Mouse (Mus musculus) megakaryocyte, embryonic 14.5 days (primary cell): ENCODE results near the gene Kctd8. TPM values are rescaled to one million over a fixed set of nuclear protein-coding genes. Genes with fewer than 3 reads are reported as not detected.

Experiments
- H3K27me3 ChIP-seq: replicated peaks from 2 replicates; pipeline ENCODE3; 2012; ENCODE audit warnings: inconsistent platforms
- H3K36me3 ChIP-seq: replicated peaks from 2 replicates; pipeline ENCODE3; 2012; ENCODE audit warnings: low read length, inconsistent platforms, mixed read lengths
- H3K4me1 ChIP-seq: 2 replicates; pipeline ENCODE4 v1.6.1; 2012; ENCODE audit warnings: inconsistent platforms
- H3K4me3 ChIP-seq: replicated peaks from 2 replicates; pipeline ENCODE3; 2012; ENCODE audit warnings: moderate library complexity, mild to moderate bottlenecking, inconsistent platforms
- H3K9me3 ChIP-seq: 2 replicates; pipeline ENCODE4 v1.6.1; 2012; ENCODE audit warnings: inconsistent platforms
- FLI1 ChIP-seq: IDR thresholded peaks from 2 replicates; pipeline ENCODE4 v1.6.1; 2012; ENCODE audit warnings: low read length, inconsistent platforms, mixed read lengths
- GATA1 ChIP-seq: IDR thresholded peaks from 3 replicates; pipeline ENCODE4 v1.6.1; 2012; ENCODE audit warnings: mixed read lengths, low read length, inconsistent platforms, borderline replicate concordance
- polyA plus RNA-seq: library from polyadenylated mRNA; stranded (reverse); fragments of >175 nt; gene quantifications from 2 replicates; pipeline ENCODE4 v1.2.3, GENCODE M21; 2012; ENCODE audit warnings: low replicate concordance; ENCODE audit not compliant: insufficient read depth

Gene Kctd8
- polyA plus RNA-seq, result not detected in 2 replicates

- H3K27me3 ChIP-seq, result peaks cover 28% of the 10 kb centered on the region
- no peak for TF ChIP-seq GATA1
- H3K9me3 ChIP-seq, result peaks cover 9% of the 10 kb centered on the region; the same call in 1 of the 2 replicates
- H3K36me3 ChIP-seq, result no peaks in the 10 kb centered on the region
- peaks cover 16% of the 10 kb centered on the region for H3K4me1 ChIP-seq
- peak within 1 kb of the TSS; percentile 38 for H3K4me3 ChIP-seq
These were observed at the start of gene Kctd8 for GRCm38 (mm10) chr5:69340919-69341801. TSS of gene Kctd8 (minus strand) at chr5:69341679.

DNA sequence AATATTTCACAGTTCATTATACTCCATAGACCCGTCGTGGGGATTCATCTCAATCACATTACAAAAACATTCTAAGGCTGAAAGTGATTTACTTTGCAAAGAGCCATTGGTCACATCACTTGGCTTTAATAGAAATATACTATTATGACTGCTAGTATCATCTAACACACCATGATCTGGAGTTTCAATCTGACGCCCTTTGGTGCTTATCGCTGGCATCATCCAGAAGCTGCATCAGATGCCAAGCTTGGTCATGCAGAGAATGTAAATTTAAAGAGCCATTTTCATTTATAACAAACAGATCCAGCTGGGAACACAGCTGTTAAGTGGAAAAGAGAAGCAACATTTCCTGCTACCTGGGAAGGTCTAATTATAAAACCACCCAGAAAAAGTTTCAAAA, 37.6 kb upstream of the Kctd8 start:
- H3K27me3 ChIP-seq, result no peaks in the 10 kb centered on the region
- no peaks in the 10 kb centered on the region for H3K36me3 ChIP-seq
- no peak overlapping the region for H3K4me3 ChIP-seq
- TF ChIP-seq GATA1 (no peak), FLI1 (no peak)
- no peaks in the 10 kb centered on the region for H3K4me1 ChIP-seq
- peaks cover 5% of the 10 kb centered on the region; the same call in 1 of the 2 replicates for H3K9me3 ChIP-seq

- Histone ChIP-seq H3K4me3 (no peak overlapping the region), H3K36me3 (no peaks in the 10 kb centered on the region), H3K27me3 (no peaks in the 10 kb centered on the region), H3K9me3 (no peaks in the 10 kb centered on the region), H3K4me1 (no peaks in the 10 kb centered on the region)
- no peak for TF ChIP-seq FLI1
- TF ChIP-seq GATA1, result no peak
These were observed 9.1 kb upstream of the Kctd8 start for GRCm38 (mm10) chr5:69350596-69350995.

GRCm38 (mm10) chr5:69340102-69340918, 1.2 kb downstream of the Kctd8 start:
- H3K4me1 ChIP-seq, result peaks cover 16% of the 10 kb centered on the region
- H3K9me3 ChIP-seq, result peaks cover 9% of the 10 kb centered on the region; the same call in 1 of the 2 replicates
- H3K27me3 ChIP-seq, result peaks cover 28% of the 10 kb centered on the region
- H3K4me3 ChIP-seq, result peak overlapping the region; percentile 26
- no peaks in the 10 kb centered on the region for H3K36me3 ChIP-seq
- TF ChIP-seq FLI1 (no peak), GATA1 (no peak)

DNA sequence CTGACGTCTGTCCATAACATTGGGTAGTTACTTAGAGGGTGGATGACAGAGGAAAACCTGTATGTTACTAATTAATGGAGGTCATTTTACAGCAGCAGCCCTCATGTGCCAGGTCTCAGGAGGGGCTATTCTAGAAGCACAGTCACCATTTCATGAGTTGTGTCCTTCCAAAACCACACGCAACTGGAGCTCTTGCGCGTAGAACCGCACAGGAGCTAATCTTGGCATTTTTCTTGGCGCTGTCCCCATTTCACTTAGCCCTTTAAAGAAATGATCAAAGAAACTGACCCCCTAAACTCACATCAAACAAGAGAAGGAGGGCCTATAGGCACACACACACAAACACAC, 1.9 kb downstream of the Kctd8 start:
- Histone ChIP-seq H3K27me3 (peaks cover 28% of the 10 kb centered on the region), H3K9me3 (peaks cover 9% of the 10 kb centered on the region; the same call in 1 of the 2 replicates), H3K36me3 (no peaks in the 10 kb centered on the region), H3K4me1 (peaks cover 16% of the 10 kb centered on the region), H3K4me3 (no peak overlapping the region)
- TF ChIP-seq GATA1 (no peak), FLI1 (no peak)

- Histone ChIP-seq H3K36me3 (no peaks in the 10 kb centered on the region), H3K9me3 (peaks cover 9% of the 10 kb centered on the region; the same call in 1 of the 2 replicates), H3K27me3 (peaks cover 28% of the 10 kb centered on the region), H3K4me1 (peaks cover 16% of the 10 kb centered on the region), H3K4me3 (no peak overlapping the region)
- TF ChIP-seq GATA1 (no peak), FLI1 (no peak)
These were observed 2.4 kb downstream of the Kctd8 start for GRCm38 (mm10) chr5:69338916-69339622.

- Histone ChIP-seq H3K4me3 (no peak overlapping the region), H3K9me3 (0 out of 2 replicates have a peak, but pooled peaks cover 4% of the 10 kb centered on the region), H3K27me3 (no peaks in the 10 kb centered on the region), H3K4me1 (no peaks in the 10 kb centered on the region), H3K36me3 (no peaks in the 10 kb centered on the region)
- no peak for TF ChIP-seq FLI1
- no peak for TF ChIP-seq GATA1
These were observed 13.9 kb downstream of the Kctd8 start for GRCm38 (mm10) chr5:69327561-69327960.

- TF ChIP-seq FLI1 (no peak), GATA1 (no peak)
- Histone ChIP-seq H3K9me3 (0 out of 2 replicates have a peak, but pooled peaks cover 4% of the 10 kb centered on the region), H3K36me3 (no peaks in the 10 kb centered on the region), H3K4me3 (no peak overlapping the region), H3K27me3 (no peaks in the 10 kb centered on the region), H3K4me1 (no peaks in the 10 kb centered on the region)
These were observed 16.8 kb downstream of the Kctd8 start for GRCm38 (mm10) chr5:69324566-69325230.

- no peaks in the 10 kb centered on the region for H3K9me3 ChIP-seq
- no peaks in the 10 kb centered on the region for H3K4me1 ChIP-seq
- TF ChIP-seq FLI1 (no peak), GATA1 (no peak)
- no peaks in the 10 kb centered on the region for H3K27me3 ChIP-seq
- H3K36me3 ChIP-seq, result no peaks in the 10 kb centered on the region
- no peak overlapping the region for H3K4me3 ChIP-seq
These were observed 28.9 kb downstream of the Kctd8 start for GRCm38 (mm10) chr5:69312611-69313010.

DNA sequence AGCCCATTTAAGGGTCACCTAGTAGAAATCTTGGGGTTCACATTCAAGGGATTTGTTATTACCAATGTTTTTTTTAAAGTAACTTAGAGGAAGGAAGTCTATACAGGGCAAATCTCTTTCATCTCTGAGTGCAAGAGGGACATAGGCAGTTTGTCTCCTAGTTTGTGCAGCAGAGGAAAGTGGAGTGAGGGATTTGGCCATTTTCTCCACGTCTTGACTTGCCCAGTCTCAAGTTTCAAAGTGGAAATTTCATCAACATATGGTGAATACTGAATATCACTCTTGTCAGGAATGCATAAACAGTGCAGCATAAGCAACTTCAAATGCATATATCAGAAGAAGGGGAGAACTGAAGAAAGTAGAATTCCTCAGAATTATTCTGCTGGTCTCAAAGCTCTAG, 39.8 kb downstream of the Kctd8 start:
- H3K4me1 ChIP-seq, result no peaks in the 10 kb centered on the region
- no peaks in the 10 kb centered on the region for H3K27me3 ChIP-seq
- H3K9me3 ChIP-seq, result no peaks in the 10 kb centered on the region
- no peak for TF ChIP-seq GATA1
- TF ChIP-seq FLI1, result no peak
- H3K36me3 ChIP-seq, result no peaks in the 10 kb centered on the region
- H3K4me3 ChIP-seq, result no peak overlapping the region
